Mouse (Mus musculus) MN1 (cell line): ENCODE data around the gene Nedd1.
A peak's percentile ranks its signal among the peaks of the same experiment; 100 is the strongest.

Experiments used
- DNase-seq: peaks from one replicate; pipeline ENCODE4 v3.0.0-alpha.2; 2016; ENCODE audit warnings: low spot score

The Nedd1 gene

DNA sequence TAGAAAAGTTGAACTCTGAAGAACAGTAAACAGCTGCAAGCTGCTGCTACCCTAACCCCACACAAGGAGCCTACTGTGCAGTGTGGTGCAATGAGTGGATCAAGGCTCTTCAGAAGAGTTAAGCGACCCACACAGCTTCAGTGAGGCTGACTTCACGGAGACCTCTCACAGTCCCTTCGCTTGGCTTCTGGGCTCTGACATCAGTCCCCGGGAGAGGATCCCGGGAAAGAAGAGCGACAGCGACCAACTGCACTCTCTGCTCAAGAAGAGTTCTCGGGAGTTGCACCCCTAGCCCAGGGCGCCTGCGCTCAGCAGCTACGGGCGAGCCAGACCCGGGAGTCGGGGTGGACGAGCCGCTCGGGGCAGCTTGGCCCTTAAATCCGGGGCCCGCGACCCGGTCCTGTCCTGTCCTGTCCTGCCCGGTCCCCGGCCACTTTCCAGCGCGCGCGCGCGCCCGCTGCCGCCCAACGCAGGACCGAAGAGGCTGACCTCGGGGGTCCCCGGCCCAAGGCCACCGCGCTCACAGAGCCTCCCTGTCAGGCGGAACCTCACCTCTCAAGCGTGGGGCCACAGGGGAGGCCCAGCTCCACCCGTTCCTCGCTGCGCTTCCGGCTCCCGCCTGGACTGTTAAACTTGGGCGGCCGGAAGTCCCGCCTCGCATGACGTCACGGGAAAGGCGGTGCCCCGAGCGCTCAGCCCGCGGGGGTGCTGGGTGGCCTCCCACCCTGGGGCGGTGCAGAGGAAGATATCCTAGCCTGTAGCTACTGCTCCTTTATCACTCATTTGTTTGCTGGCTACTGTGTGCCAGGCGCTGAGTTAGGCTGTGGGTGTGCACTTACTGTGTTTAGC, at the start of gene Nedd1:
Nedd1 (minus strand) TSS at position 650 of the 849 bp plus-strand sequence.
- DNase-seq = peak; percentile 92

GRCm38 (mm10) chr10:92754359-92754758, 32.1 kb upstream of the Nedd1 start:
- DNase-seq = no peak

DNA sequence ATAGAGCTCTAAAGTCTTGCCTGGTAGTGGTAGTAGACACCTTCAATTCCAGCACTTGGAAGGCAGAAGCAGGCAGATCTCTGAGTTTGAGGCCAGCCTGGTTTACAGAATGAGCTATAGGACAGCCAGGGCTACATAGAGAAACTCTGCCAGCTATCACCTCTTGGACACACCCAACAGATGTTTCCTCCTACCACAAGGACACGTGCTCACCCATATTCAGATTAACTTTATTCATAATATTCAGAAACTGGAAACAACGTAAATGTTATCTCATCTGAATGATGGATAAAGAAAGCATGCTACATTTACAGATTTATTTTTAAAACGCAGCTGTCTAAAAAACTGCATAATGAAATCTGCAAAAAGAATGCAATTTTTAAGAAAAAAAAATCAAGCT, 8.1 kb upstream of the Nedd1 start:
- DNase-seq = no peak

DNA sequence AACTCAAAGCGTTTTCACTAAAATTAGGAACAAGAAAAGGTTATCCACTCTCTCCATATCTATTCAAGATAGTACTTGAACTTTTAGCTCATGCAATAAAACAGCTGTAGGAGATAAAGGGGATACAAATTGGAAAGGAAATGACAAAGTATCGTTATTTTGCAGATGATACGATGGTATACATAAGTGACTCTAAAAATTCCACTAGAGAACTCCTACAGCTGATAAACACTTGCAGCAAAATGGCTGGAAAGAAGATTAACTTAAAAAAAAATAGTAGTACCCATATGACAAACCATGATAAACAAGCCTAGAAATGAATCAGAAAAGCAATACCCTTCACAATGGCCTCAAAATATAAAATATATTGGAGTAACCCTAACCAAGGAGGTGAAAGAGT, 6.5 kb upstream of the Nedd1 start:
- no peak for DNase-seq

- DNase-seq = no peak
Measured at GRCm38 (mm10) chr10:92722620-92722988, 384 bp upstream of the Nedd1 start.

DNA sequence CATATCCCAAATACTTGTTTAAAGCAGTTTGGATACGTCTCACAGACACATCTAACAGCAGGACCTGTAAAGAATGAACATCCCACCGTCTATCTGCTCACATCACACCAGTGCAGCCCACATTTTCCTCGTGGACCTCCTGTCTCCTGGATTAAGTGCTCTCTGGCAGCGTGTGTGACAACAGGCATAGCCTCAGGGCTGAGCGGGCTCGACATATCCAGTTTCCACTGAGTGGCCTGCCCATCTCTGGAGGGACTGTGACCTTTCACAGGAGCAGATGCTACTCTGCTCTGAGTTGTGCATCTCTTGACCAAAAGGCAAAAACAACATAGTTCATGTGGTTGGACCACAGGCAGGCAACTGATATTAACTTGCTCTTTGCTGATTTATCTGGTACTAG, 23.2 kb downstream of the Nedd1 start:
- no peak for DNase-seq

DNA sequence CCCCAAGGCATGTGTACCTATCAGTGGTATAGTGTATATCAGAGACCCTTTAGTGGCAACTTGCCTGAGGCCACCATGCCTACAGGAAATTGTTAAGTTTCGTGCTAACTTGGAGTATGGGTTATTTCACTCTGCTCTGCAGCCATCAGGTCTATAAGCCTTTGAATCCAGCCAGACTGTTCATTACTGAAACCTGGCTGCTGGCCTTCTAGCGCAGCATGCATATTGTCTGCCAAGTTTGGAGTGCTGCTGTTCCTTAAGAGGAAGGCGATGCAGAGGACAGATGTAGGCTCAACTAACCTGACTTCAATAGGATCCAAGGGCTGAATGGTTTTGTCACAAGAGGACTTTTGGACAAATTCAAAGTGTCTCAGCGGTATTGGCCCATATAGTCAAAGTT, 47.2 kb downstream of the Nedd1 start:
- no peak for DNase-seq

- no peak for DNase-seq
Measured at GRCm38 (mm10) chr10:92671906-92672305, 50.3 kb downstream of the Nedd1 start.

- DNase-seq = no peak
Measured at GRCm38 (mm10) chr10:92665287-92665686, 56.9 kb downstream of the Nedd1 start.

DNA sequence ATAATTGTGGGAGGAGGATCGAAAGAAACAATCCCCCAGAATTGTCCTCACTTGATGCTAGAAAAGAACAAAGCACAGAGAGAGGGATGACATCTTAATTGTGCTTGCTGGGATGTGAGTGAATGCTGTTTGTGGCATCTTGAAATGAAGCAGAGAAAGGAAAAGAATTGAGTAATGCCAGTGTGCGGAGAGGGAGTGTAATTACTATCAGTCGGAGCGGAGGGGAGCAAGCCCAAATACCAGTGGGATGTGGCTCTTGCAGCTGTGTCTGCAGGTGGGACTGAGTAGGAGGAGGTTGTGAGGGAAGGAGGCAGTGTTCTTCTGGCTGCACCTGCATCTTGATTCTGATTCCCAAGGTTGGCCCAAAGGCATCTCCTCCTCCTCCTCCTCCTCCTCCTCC, 69.0 kb downstream of the Nedd1 start:
- no peak for DNase-seq

DNA sequence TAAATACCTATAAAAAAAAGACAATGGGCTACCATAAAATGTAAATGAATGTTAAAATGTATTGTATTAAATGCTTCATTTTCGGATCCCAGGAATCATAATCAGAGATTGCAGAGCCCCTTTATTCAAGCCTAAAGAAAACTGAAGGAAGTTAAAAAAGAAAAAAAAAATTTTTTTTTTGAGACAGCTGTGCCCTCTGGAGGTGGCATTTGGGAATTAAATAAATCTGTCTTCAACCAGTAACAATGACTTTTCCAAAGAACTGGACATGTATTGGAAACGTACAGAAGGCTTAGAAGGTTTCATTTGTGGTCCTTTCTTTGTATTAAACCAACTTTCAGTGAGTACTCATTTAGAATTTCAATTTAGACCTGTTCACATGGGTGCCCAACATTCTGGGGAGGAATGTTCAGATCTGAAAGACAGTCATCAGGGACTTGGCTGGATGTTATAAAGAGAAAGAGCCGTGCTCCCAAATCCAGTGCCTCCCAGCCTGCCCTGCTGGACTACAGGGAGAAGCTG, 69.8 kb downstream of the Nedd1 start:
- DNase-seq = no peak

- DNase-seq = no peak
Measured at GRCm38 (mm10) chr10:92651266-92651665, 71.0 kb downstream of the Nedd1 start.

GRCm38 (mm10) chr10:92649096-92649495, 73.1 kb downstream of the Nedd1 start:
- no peak for DNase-seq

DNA sequence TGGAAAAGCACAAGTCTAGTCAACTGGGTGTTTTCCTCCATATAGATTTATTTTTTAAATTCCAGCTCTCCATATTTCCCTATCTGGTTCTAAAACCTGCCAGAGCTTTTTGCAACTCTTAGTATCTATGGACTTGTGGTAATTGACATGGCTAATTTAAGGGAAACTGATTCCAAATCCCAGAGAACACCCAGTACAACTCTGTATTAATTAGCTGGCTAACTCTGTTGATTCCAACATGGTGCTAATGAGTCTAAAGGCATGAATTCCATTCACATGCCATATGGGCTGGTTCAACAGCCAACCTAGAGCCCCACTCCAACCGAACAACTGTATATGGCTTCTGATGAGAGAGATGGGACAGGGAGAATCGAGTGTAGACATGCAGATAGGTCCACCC, 74.5 kb downstream of the Nedd1 start:
- no peak for DNase-seq

GRCm38 (mm10) chr10:92643995-92644394, 78.2 kb downstream of the Nedd1 start:
- no peak for DNase-seq

- no peak for DNase-seq
Measured at GRCm38 (mm10) chr10:92641032-92641431, 81.2 kb downstream of the Nedd1 start.
